In genomic region chr11:105246369-105246768, GRCm38 (mm10) we compare ENCODE assay signal across 15 mouse cellular contexts. TPM values are rescaled to one million over a fixed set of nuclear protein-coding genes. Genes with fewer than 3 reads are reported as not detected.
"Had no signal": no experiment of that assay in that cellular context is flagged by ENCODE, and none has a peak within 500 bp of the region (broad histone marks: within the 10 kb centered on the region; RNA-seq: fewer than 3 reads in every experiment).

No protein-coding gene starts in this region.

- H3K27ac ChIP-seq: limb, embryonic 15.5 days; liver, embryonic 14.5 days; midbrain, embryonic 15.5 days; neural tube, embryonic 12.5 days; stomach, embryonic 15.5 days had no signal

- ATAC-seq: inflammation-experienced regulatory T-cells, adult 6 months; intestine, postnatal 0 days; midbrain, embryonic 15.5 days had no signal

- H3K9me3 ChIP-seq: limb, embryonic 15.5 days; midbrain, embryonic 15.5 days; neural tube, embryonic 12.5 days; stomach, embryonic 15.5 days had no signal

- H3K27me3 ChIP-seq: limb, embryonic 15.5 days; midbrain, embryonic 15.5 days; neural tube, embryonic 12.5 days; stomach, embryonic 15.5 days had no signal

- H3K9ac ChIP-seq: limb, embryonic 15.5 days; liver, embryonic 14.5 days; midbrain, embryonic 15.5 days; neural tube, embryonic 12.5 days; stomach, embryonic 15.5 days had no signal

- DNase-seq: kidney, adult 8-10 months; kidney, postnatal 25 days; layer of hippocampus, adult 9-11 months; layer of hippocampus, postnatal 36 days; lung, postnatal 10 days; right cerebral cortex, postnatal 14 days; thymus, postnatal 4 days had no signal

- H3K4me3 ChIP-seq: limb, embryonic 15.5 days; midbrain, embryonic 15.5 days; neural tube, embryonic 12.5 days; stomach, embryonic 15.5 days had no signal

- H3K4me2 ChIP-seq: limb, embryonic 15.5 days; midbrain, embryonic 11.5 days; midbrain, embryonic 15.5 days; neural tube, embryonic 12.5 days; stomach, embryonic 15.5 days had no signal

- H3K4me1 ChIP-seq: limb, embryonic 15.5 days; midbrain, embryonic 15.5 days; neural tube, embryonic 12.5 days; stomach, embryonic 15.5 days had no signal

RNA-seq across cellular contexts. Expression of gene Mrc2, which starts 46.1 kb away (rescaled TPM):
- polyA plus RNA-seq: inflammation-experienced regulatory T-cells, adult 6 months had no signal
